Mouse (Mus musculus) olfactory bulb, adult 2 months (tissue): ENCODE data around the gene Sphk2.

ENCODE experiments used
- CTCF ChIP-seq: fragments of 200-500 bp; IDR thresholded peaks from 2 replicates; pipeline ENCODE4 v1.5.1; 2012; ENCODE audit warnings: low read depth, mild to moderate bottlenecking, low read length, moderate library complexity; ENCODE audit not compliant: insufficient read depth
- POLR2A ChIP-seq: fragments of 200-500 bp; IDR thresholded peaks from 2 replicates; pipeline ENCODE4 v1.6.1; 2012; ENCODE audit warnings: mild to moderate bottlenecking, low read depth, low read length, moderate library complexity; ENCODE audit not compliant: insufficient read depth

DNA sequence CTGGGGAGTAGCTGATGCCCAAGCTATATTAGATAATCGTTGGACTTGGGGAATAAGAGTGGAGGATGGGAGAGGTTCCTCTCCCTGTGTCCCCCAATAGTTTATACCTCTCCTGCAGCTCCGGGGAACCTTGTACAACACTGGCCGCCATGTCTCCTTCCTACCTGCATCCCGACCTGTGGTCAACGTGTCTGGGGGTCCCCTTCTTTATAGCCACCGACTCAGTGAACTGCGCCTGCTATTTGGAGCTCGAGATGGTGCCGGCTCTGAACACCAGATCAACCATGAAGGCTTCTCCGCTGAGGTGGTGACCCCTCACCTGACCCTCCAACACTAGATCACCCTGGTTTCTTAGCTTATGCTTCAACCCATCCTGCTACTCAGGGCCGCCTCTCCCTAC lies 15.5 kb downstream of the Sphk2 start:
- no peak for TF ChIP-seq POLR2A
- TF ChIP-seq CTCF, result no peak
